Mouse (Mus musculus): ENCODE results near the gene Tmcc1.

GRCm38 (mm10) chr6:116070558-116070957, 122.7 kb downstream of the Tmcc1 start:
- TF ChIP-seq CTCF (IDR thresholded peaks at IDR 0.05; ENCODE audit: control insufficient read depth, insufficient read depth, insufficient replicate concordance, low read depth, low read length) = no peak
- no peak for TF ChIP-seq POLR2A (IDR thresholded peaks at IDR 0.05; ENCODE audit: control insufficient read depth, low read depth, low read length)

All from testis, adult 2 months (tissue).